9 mouse cellular contexts compared by ENCODE assay signal in genomic region chr4:151073108-151073744, GRCm38 (mm10). TPM values are rescaled to one million over a fixed set of nuclear protein-coding genes. Genes with fewer than 3 reads are reported as not detected.
DNase-seq lines count a peak whose midpoint lies in the region; ATAC-seq and TF ChIP-seq lines count a peak whose summit lies in the region.
"Had no signal": no experiment of that assay in that cellular context is flagged by ENCODE, and none has a peak within 500 bp of the region (broad histone marks: within the 10 kb centered on the region; RNA-seq: fewer than 3 reads in every experiment).

No protein-coding gene starts in this region.

- H3K9me3 ChIP-seq in E14TG2a.4 (ENCODE audit: low read length) = no peaks in the 10 kb centered on the region
- H3K9me3 ChIP-seq in liver, postnatal 0 days (ENCODE audit: low read length) = no peaks in the 10 kb centered on the region
- no peaks in the 10 kb centered on the region for H3K9me3 ChIP-seq in neural tube, embryonic 14.5 days (ENCODE audit: control insufficient read depth, low read length)
- H3K9me3 ChIP-seq: embryonic facial prominence, embryonic 13.5 days had no signal

- 43% methylated on average over 13 of the region's 13 CpGs for WGBS in liver, postnatal 0 days (ENCODE audit: insufficient replicate concordance)
- WGBS in neural tube, embryonic 14.5 days = 61% methylated on average over 13 of the region's 13 CpGs

- 0 out of 2 replicates have a peak, but pooled peaks have one; percentile 50 for ATAC-seq in liver, postnatal 0 days
- peak; percentile 34; the same call in 1 of the 2 replicates for ATAC-seq in neural tube, embryonic 14.5 days (ENCODE audit: low read depth)

- H3K4me1 ChIP-seq in E14TG2a.4 (replicated peaks; ENCODE audit: low read depth, low read length) = peaks cover 2% of the 10 kb centered on the region; the same call in 1 of the 2 replicates
- H3K4me1 ChIP-seq in embryonic fibroblast, embryonic 13.5 days (ENCODE audit: control insufficient read depth, insufficient read depth, low read length) = no peaks in the 10 kb centered on the region
- H3K4me1 ChIP-seq in liver, postnatal 0 days (ENCODE audit: insufficient read depth) = no peaks in the 10 kb centered on the region
- no peaks in the 10 kb centered on the region for H3K4me1 ChIP-seq in neural tube, embryonic 14.5 days (ENCODE audit: control insufficient read depth, insufficient read depth, low read length)
- H3K4me1 ChIP-seq: embryonic facial prominence, embryonic 13.5 days had no signal

- peak; percentile 56 for TF ChIP-seq CTCF in E14TG2a.4 (conservative IDR thresholded peaks at IDR 0.05; ENCODE audit: low read length)
- 0 out of 2 replicates have a peak, but pooled peaks have one; percentile 1 for TF ChIP-seq CTCF in embryonic fibroblast, embryonic 13.5 days (IDR thresholded peaks at IDR 0.05; ENCODE audit: borderline replicate concordance, insufficient read depth, low read length)
- peak; percentile 85 for TF ChIP-seq CTCF in liver, postnatal 0 days (IDR thresholded peaks at IDR 0.05; ENCODE audit: low read depth)

- H3K27ac ChIP-seq in embryonic fibroblast, embryonic 13.5 days (ENCODE audit: insufficient read depth, low read length) = no peak overlapping the region
- H3K27ac ChIP-seq in liver, postnatal 0 days (ENCODE audit: low read depth) = no peak overlapping the region
- H3K27ac ChIP-seq in neural tube, embryonic 14.5 days (ENCODE audit: low read depth, low read length) = no peak overlapping the region
- H3K27ac ChIP-seq: embryonic facial prominence, embryonic 13.5 days had no signal

- H3K4me2 ChIP-seq in liver, postnatal 0 days (ENCODE audit: low read depth, low read length) = no peak overlapping the region
- no peak overlapping the region for H3K4me2 ChIP-seq in neural tube, embryonic 14.5 days (ENCODE audit: low read depth, low read length)
- H3K4me2 ChIP-seq: embryonic facial prominence, embryonic 13.5 days had no signal

- TF ChIP-seq EP300 in liver, postnatal 0 days (IDR thresholded peaks at IDR 0.05; ENCODE audit: low read depth) = no peak

- H3K9ac ChIP-seq in liver, postnatal 0 days (replicated peaks) = no peak overlapping the region
- H3K9ac ChIP-seq in neural tube, embryonic 14.5 days (replicated peaks; ENCODE audit: low read depth, low read length) = no peak overlapping the region
- H3K9ac ChIP-seq: embryonic facial prominence, embryonic 13.5 days had no signal

- no peaks in the 10 kb centered on the region for H3K27me3 ChIP-seq in E14TG2a.4 (ENCODE audit: insufficient read depth, low read length)
- H3K27me3 ChIP-seq in liver, postnatal 0 days (ENCODE audit: insufficient read depth, low read length) = no peaks in the 10 kb centered on the region
- H3K27me3 ChIP-seq in neural tube, embryonic 14.5 days (ENCODE audit: control insufficient read depth, insufficient read depth, low read length) = no peaks in the 10 kb centered on the region
- H3K27me3 ChIP-seq: embryonic facial prominence, embryonic 13.5 days had no signal

- H3K4me3 ChIP-seq in E14TG2a.4 (replicated peaks; ENCODE audit: low read length) = no peak overlapping the region
- H3K4me3 ChIP-seq in embryonic fibroblast, embryonic 13.5 days (ENCODE audit: insufficient read depth, low read length) = no peak overlapping the region
- no peak overlapping the region for H3K4me3 ChIP-seq in liver, postnatal 0 days (ENCODE audit: low read depth, low read length)
- no peak overlapping the region for H3K4me3 ChIP-seq in neural tube, embryonic 14.5 days (ENCODE audit: low read depth, low read length)
- H3K4me3 ChIP-seq: embryonic facial prominence, embryonic 13.5 days had no signal

- peaks cover 92% of the 10 kb centered on the region for H3K36me3 ChIP-seq in E14TG2a.4 (ENCODE audit: insufficient read depth, low read length)
- H3K36me3 ChIP-seq in liver, postnatal 0 days (replicated peaks; ENCODE audit: insufficient read depth, low read length) = no peaks in the 10 kb centered on the region
- H3K36me3 ChIP-seq in neural tube, embryonic 14.5 days (ENCODE audit: control insufficient read depth, insufficient read depth, low read length) = peaks cover 71% of the 10 kb centered on the region

- TF ChIP-seq POLR2A in embryonic fibroblast, embryonic 13.5 days (IDR thresholded peaks at IDR 0.05; ENCODE audit: low read depth, low read length) = no peak

- intact Hi-C loops in heart, postnatal 10 days (cut with DNase I) = loop anchor here (1.0 to 2.0 kb wide), 2 partner anchors 56 to 68 kb away; no protein-coding TSS in a partner anchor

- peak; percentile 31 to 51 for DNase-seq in adrenal gland, postnatal 4 days (ENCODE audit: low spot score in 2 of 2)
- DNase-seq in heart, postnatal 10 days = peak; percentile 85 to 93
- DNase-seq in kidney, postnatal 14 days = peak; percentile 83
- DNase-seq in liver, postnatal 0 days = peak; percentile 73
- peak; percentile 88 for DNase-seq in testis, postnatal 10 days (ENCODE audit: low spot score)

RNA-seq across cellular contexts. Expression of gene Vamp3, which starts 15.5 kb away (rescaled TPM):
- total RNA-seq in adrenal gland, postnatal 4 days (2021) = 10 to 100 TPM; 90.2 to 93.8 TPM
- polyA plus RNA-seq in embryonic fibroblast, embryonic 13.5 days (2011; ENCODE audit: insufficient read length, low read depth, missing spikeins) = 83.8 and 90.2 TPM in 2 replicates
- 10 to 100 TPM; 79.9 to 84.5 TPM for total RNA-seq in heart, postnatal 10 days (2021)
- 23.4 and 24.8 TPM in 2 replicates for polyA plus RNA-seq in liver, postnatal 0 days (2015; fragmentation: Nextera tagmentation; extraction: Ambion mirVana)
- 36.6 and 45.2 TPM in 2 replicates for polyA plus RNA-seq in neural tube, embryonic 14.5 days (2014; fragmentation: Nextera tagmentation; extraction: Ambion mirVana)

RNA-seq across cellular contexts. Expression of gene Gm13090, which starts 16.1 kb away (rescaled TPM):
- total RNA-seq in adrenal gland, postnatal 4 days (2021) = not detected
- not detected in 2 replicates for polyA plus RNA-seq in embryonic fibroblast, embryonic 13.5 days (2011; ENCODE audit: insufficient read length, low read depth, missing spikeins)
- total RNA-seq in heart, postnatal 10 days (2021) = not detected
- not detected in 2 replicates for polyA plus RNA-seq in liver, postnatal 0 days (2015; fragmentation: Nextera tagmentation; extraction: Ambion mirVana)
- 0.63 and 1.4 TPM in 2 replicates for polyA plus RNA-seq in neural tube, embryonic 14.5 days (2014; fragmentation: Nextera tagmentation; extraction: Ambion mirVana)
- polyA plus RNA-seq: embryonic facial prominence, embryonic 13.5 days had no signal

RNA-seq across cellular contexts. Expression of gene Per3, which starts 28.8 kb away (rescaled TPM):
- 10 to 100 TPM; 20.8 to 23.9 TPM for total RNA-seq in adrenal gland, postnatal 4 days (2021)
- 7.6 and 8.3 TPM in 2 replicates for polyA plus RNA-seq in embryonic fibroblast, embryonic 13.5 days (2011; ENCODE audit: insufficient read length, low read depth, missing spikeins)
- total RNA-seq in heart, postnatal 10 days (2021) = 10 to 100 TPM; 16.2 TPM
- polyA plus RNA-seq in liver, postnatal 0 days (2015; fragmentation: Nextera tagmentation; extraction: Ambion mirVana) = 5.6 and 5.9 TPM in 2 replicates
- polyA plus RNA-seq in neural tube, embryonic 14.5 days (2014; fragmentation: Nextera tagmentation; extraction: Ambion mirVana) = 4.2 and 5.1 TPM in 2 replicates

Comparison
In these comparisons a context has a peak if more than half of its experiments do, and no peak if none do; other contexts are left out.
1. CTCF ChIP-seq: peak in every context shown above with its lines; median percentile 85 in liver, postnatal 0 days; 56 in E14TG2a.4; 1 in embryonic fibroblast, embryonic 13.5 days.